Mouse (Mus musculus): ENCODE measurements around the gene Hook2. TPM values are rescaled to one million over a fixed set of nuclear protein-coding genes. Genes with fewer than 3 reads are reported as not detected.

The Hook2 gene
- total and polyA plus RNA-seq, 2 experiments from 2014 or later, result 21.4 to 40.1 TPM

DNA sequence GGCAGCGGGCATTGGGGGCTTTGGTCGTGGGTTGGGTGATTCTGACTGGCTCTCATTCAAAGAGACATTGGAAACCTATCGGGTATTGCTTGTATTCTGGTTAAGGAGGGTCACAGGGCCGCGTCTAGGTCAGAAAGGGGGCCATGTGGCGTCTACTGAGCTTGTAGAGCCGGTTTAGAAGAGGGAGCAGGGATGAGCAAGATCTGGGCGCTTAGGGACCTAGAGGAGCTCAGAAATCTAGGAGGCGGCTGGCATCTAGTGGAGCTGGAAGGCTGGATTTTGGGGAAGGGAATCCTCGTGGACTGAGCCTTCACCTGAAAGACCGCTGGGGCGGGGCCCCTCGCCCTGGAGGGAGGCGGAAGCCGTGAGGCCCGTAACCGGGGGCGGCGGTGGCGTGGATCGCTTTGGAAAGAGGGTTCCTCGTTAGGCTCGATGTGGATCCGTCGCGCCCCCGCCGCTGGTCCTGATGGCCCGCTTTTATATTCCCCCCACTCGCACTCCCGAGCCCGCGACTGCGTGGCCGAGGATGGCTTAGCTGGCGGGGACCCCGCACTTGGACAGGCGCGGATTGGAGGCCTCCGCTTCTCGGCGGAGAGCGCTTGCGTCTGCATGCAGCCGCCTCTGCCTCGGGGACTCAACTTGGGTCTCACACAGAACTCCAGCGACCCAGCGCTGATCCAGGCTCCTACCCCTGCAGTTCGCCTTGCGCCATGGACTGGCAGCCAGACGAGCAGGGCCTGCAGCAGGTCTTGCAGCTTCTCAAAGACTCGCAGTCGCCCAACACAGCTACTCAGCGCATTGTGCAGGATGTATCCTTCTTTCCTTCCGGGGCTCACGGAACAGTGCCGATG lies 47.5 kb downstream of the Hook2 start:
- peaks cover 5% of the 10 kb centered on the region; the same call in 1 of the 2 replicates for H3K4me1 ChIP-seq (ENCODE audit: insufficient read depth, low read length)
- no peak for TF ChIP-seq CTCF (IDR thresholded peaks at IDR 0.05)
- H3K36me3 ChIP-seq (ENCODE audit: insufficient read depth, low read length), result peaks cover 14% of the 10 kb centered on the region
- H3K27me3 ChIP-seq (ENCODE audit: insufficient read depth, low read length), result no peaks in the 10 kb centered on the region
- peak overlapping the region; percentile 95 for H3K9ac ChIP-seq (replicated peaks; ENCODE audit: low read length, poor library complexity, severe bottlenecking)
- peak overlapping the region; percentile 98 for H3K4me2 ChIP-seq (ENCODE audit: low read depth, low read length, poor library complexity, severe bottlenecking)
- peak; percentile 50 for DNase-seq (ENCODE audit: low spot score)
- H3K27ac ChIP-seq (ENCODE audit: low read depth, low read length), result peak overlapping the region; percentile 96
- under 1% methylated on average over 48 of the region's 57 CpGs for WGBS
- H3K4me3 ChIP-seq (ENCODE audit: low read depth, low read length), result peak overlapping the region; percentile 88
- ATAC-seq (ENCODE audit: low FRiP score), result no peak
- H3K9me3 ChIP-seq (ENCODE audit: low read length), result no peaks in the 10 kb centered on the region

DNA sequence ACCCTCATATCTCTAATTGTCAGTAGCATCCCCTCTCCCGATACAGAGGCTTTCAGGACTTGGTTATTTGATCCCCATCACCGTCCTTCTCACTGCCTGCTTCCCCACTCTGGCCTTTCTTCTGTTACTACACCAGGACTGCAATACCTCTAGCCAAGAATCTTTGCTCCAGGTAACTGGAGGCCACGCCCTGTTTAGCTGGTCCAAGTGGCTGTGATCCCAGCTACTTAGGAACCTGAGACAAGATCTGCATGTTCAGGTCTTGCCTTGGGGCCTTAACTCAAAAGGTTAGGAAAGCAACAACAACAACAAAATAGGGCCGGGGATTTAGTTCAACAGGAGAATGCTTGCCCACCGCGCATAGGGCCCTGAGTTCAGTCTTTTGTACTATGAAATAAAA lies 53.2 kb downstream of the Hook2 start:
- 94% methylated on average over 6 of the region's 6 CpGs for WGBS
- Histone ChIP-seq H3K9ac (replicated peaks; ENCODE audit: low read length, poor library complexity, severe bottlenecking) (no peak overlapping the region), H3K27ac (ENCODE audit: low read depth, low read length) (no peak overlapping the region), H3K27me3 (ENCODE audit: insufficient read depth, low read length) (no peaks in the 10 kb centered on the region), H3K36me3 (ENCODE audit: insufficient read depth, low read length) (peaks cover 47% of the 10 kb centered on the region), H3K9me3 (ENCODE audit: low read length) (no peaks in the 10 kb centered on the region), H3K4me3 (ENCODE audit: low read depth, low read length) (no peak overlapping the region), H3K4me2 (ENCODE audit: low read depth, low read length, poor library complexity, severe bottlenecking) (no peak overlapping the region), H3K4me1 (ENCODE audit: insufficient read depth, low read length) (peaks cover 1% of the 10 kb centered on the region; the same call in 1 of the 2 replicates)
- ATAC-seq (ENCODE audit: low FRiP score) (no peak), DNase-seq (ENCODE audit: low spot score) (no peak)
- no peak for TF ChIP-seq CTCF (IDR thresholded peaks at IDR 0.05)

Other genes starting within 250 kb of the Hook2 start
- gene Nfix, start 190.3 kb upstream of the Hook2 start, total RNA-seq (2014; rRNA removed), result 40.1 and 62.5 TPM in 2 replicates
- gene Nfix, start 190.3 kb upstream of the Hook2 start, polyA plus RNA-seq (2015; fragmentation: Nextera tagmentation; extraction: Ambion mirVana), result 41.7 and 53.7 TPM in 2 replicates
- 7.6 and 7.7 TPM in 2 replicates for gene Dand5, start 167.8 kb upstream of the Hook2 start, total RNA-seq (2014; rRNA removed)
- gene Dand5, start 167.8 kb upstream of the Hook2 start, polyA plus RNA-seq (2015; fragmentation: Nextera tagmentation; extraction: Ambion mirVana), result 12.6 and 14.5 TPM in 2 replicates
- 27.5 and 28.2 TPM in 2 replicates for gene Gadd45gip1, start 159.1 kb upstream of the Hook2 start, total RNA-seq (2014; rRNA removed)
- 42.9 and 45.1 TPM in 2 replicates for gene Gadd45gip1, start 159.1 kb upstream of the Hook2 start, polyA plus RNA-seq (2015; fragmentation: Nextera tagmentation; extraction: Ambion mirVana)
- gene Rad23a, start 149.9 kb upstream of the Hook2 start, total RNA-seq (2014; rRNA removed), result 43.8 and 57.5 TPM in 2 replicates
- 83.5 and 88.3 TPM in 2 replicates for gene Rad23a, start 149.9 kb upstream of the Hook2 start, polyA plus RNA-seq (2015; fragmentation: Nextera tagmentation; extraction: Ambion mirVana)
- 369 and 436 TPM in 2 replicates for gene Calr, start 143.7 kb upstream of the Hook2 start, total RNA-seq (2014; rRNA removed)
- gene Calr, start 143.7 kb upstream of the Hook2 start, polyA plus RNA-seq (2015; fragmentation: Nextera tagmentation; extraction: Ambion mirVana), result 444 and 445 TPM in 2 replicates
- gene Farsa, start 133.6 kb upstream of the Hook2 start, total RNA-seq (2014; rRNA removed), result 74.8 and 84.6 TPM in 2 replicates
- gene Farsa, start 133.6 kb upstream of the Hook2 start, polyA plus RNA-seq (2015; fragmentation: Nextera tagmentation; extraction: Ambion mirVana), result 92.7 and 103 TPM in 2 replicates
- 29.5 and 31.7 TPM in 2 replicates for gene Syce2, start 118.5 kb upstream of the Hook2 start, total RNA-seq (2014; rRNA removed)
- gene Syce2, start 118.5 kb upstream of the Hook2 start, polyA plus RNA-seq (2015; fragmentation: Nextera tagmentation; extraction: Ambion mirVana), result 56.2 and 61.4 TPM in 2 replicates
- gene Gcdh, start 96.7 kb upstream of the Hook2 start, total RNA-seq (2014; rRNA removed), result 22.1 and 30.5 TPM in 2 replicates
- gene Gcdh, start 96.7 kb upstream of the Hook2 start, polyA plus RNA-seq (2015; fragmentation: Nextera tagmentation; extraction: Ambion mirVana), result 33.2 and 35.3 TPM in 2 replicates
- gene Klf1, start 88.7 kb upstream of the Hook2 start, total RNA-seq (2014; rRNA removed), result 0.52 TPM in 1 of 2 replicates, not detected in the other
- gene Klf1, start 88.7 kb upstream of the Hook2 start, polyA plus RNA-seq (2015; fragmentation: Nextera tagmentation; extraction: Ambion mirVana), result 0.36 and 0.52 TPM in 2 replicates
- 4.3 and 5.7 TPM in 2 replicates for gene Dnase2a, start 82.0 kb upstream of the Hook2 start, total RNA-seq (2014; rRNA removed)
- 6.7 and 8.2 TPM in 2 replicates for gene Dnase2a, start 82.0 kb upstream of the Hook2 start, polyA plus RNA-seq (2015; fragmentation: Nextera tagmentation; extraction: Ambion mirVana)
- gene Mast1, start 53.2 kb upstream of the Hook2 start, total RNA-seq (2014; rRNA removed), result 85.9 and 92.0 TPM in 2 replicates
- gene Mast1, start 53.2 kb upstream of the Hook2 start, polyA plus RNA-seq (2015; fragmentation: Nextera tagmentation; extraction: Ambion mirVana), result 79.8 and 89.0 TPM in 2 replicates
- 4.5 and 6.2 TPM in 2 replicates for gene Rtbdn, start 43.6 kb upstream of the Hook2 start, total RNA-seq (2014; rRNA removed)
- gene Rtbdn, start 43.6 kb upstream of the Hook2 start, polyA plus RNA-seq (2015; fragmentation: Nextera tagmentation; extraction: Ambion mirVana), result 4.8 and 5.3 TPM in 2 replicates
- gene Gm49661, start 21.2 kb upstream of the Hook2 start, total RNA-seq (2014; rRNA removed), result not detected in 2 replicates
- gene Gm49661, start 21.2 kb upstream of the Hook2 start, polyA plus RNA-seq (2015; fragmentation: Nextera tagmentation; extraction: Ambion mirVana), result not detected in 2 replicates
- gene Prdx2, start 21.0 kb upstream of the Hook2 start, total RNA-seq (2014; rRNA removed), result 720 and 802 TPM in 2 replicates
- 904 and 934 TPM in 2 replicates for gene Prdx2, start 21.0 kb upstream of the Hook2 start, polyA plus RNA-seq (2015; fragmentation: Nextera tagmentation; extraction: Ambion mirVana)
- gene Rnaseh2a, start 20.8 kb upstream of the Hook2 start, total RNA-seq (2014; rRNA removed), result 40.5 and 48.9 TPM in 2 replicates
- 36.5 and 39.7 TPM in 2 replicates for gene Rnaseh2a, start 20.8 kb upstream of the Hook2 start, polyA plus RNA-seq (2015; fragmentation: Nextera tagmentation; extraction: Ambion mirVana)
- gene Junb, start 11.9 kb upstream of the Hook2 start, total RNA-seq (2014; rRNA removed), result 11.3 and 15.9 TPM in 2 replicates
- 5.3 and 6.1 TPM in 2 replicates for gene Junb, start 11.9 kb upstream of the Hook2 start, polyA plus RNA-seq (2015; fragmentation: Nextera tagmentation; extraction: Ambion mirVana)
- 0.47 TPM in 1 of 2 replicates, not detected in the other for gene Best2, start 23.9 kb downstream of the Hook2 start, total RNA-seq (2014; rRNA removed)
- gene Best2, start 23.9 kb downstream of the Hook2 start, polyA plus RNA-seq (2015; fragmentation: Nextera tagmentation; extraction: Ambion mirVana), result 0.15 and 0.27 TPM in 2 replicates
- gene Asna1, start 34.7 kb downstream of the Hook2 start, total RNA-seq (2014; rRNA removed), result 123 and 172 TPM in 2 replicates
- 137 and 151 TPM in 2 replicates for gene Asna1, start 34.7 kb downstream of the Hook2 start, polyA plus RNA-seq (2015; fragmentation: Nextera tagmentation; extraction: Ambion mirVana)
- gene Trir, start 36.2 kb downstream of the Hook2 start, total RNA-seq (2014; rRNA removed), result 266 and 292 TPM in 2 replicates
- gene Trir, start 36.2 kb downstream of the Hook2 start, polyA plus RNA-seq (2015; fragmentation: Nextera tagmentation; extraction: Ambion mirVana), result 144 and 145 TPM in 2 replicates
- gene Tnpo2, start 46.3 kb downstream of the Hook2 start, total RNA-seq (2014; rRNA removed), result 173 and 174 TPM in 2 replicates
- 53.5 and 53.7 TPM in 2 replicates for gene Tnpo2, start 46.3 kb downstream of the Hook2 start, polyA plus RNA-seq (2015; fragmentation: Nextera tagmentation; extraction: Ambion mirVana)
- 113 and 120 TPM in 2 replicates for gene Fbxw9, start 69.5 kb downstream of the Hook2 start, total RNA-seq (2014; rRNA removed)
- 92.1 and 97.1 TPM in 2 replicates for gene Fbxw9, start 69.5 kb downstream of the Hook2 start, polyA plus RNA-seq (2015; fragmentation: Nextera tagmentation; extraction: Ambion mirVana)
- gene Gm5741, start 77.4 kb downstream of the Hook2 start, total RNA-seq (2014; rRNA removed), result not detected in 2 replicates
- 2.2 TPM in 1 of 2 replicates, not detected in the other for gene Gm5741, start 77.4 kb downstream of the Hook2 start, polyA plus RNA-seq (2015; fragmentation: Nextera tagmentation; extraction: Ambion mirVana)
- gene Dhps, start 81.2 kb downstream of the Hook2 start, total RNA-seq (2014; rRNA removed), result 66.3 and 77.1 TPM in 2 replicates
- gene Dhps, start 81.2 kb downstream of the Hook2 start, polyA plus RNA-seq (2015; fragmentation: Nextera tagmentation; extraction: Ambion mirVana), result 128 and 129 TPM in 2 replicates
- gene Wdr83os, start 90.1 kb downstream of the Hook2 start, total RNA-seq (2014; rRNA removed), result 92.6 and 105 TPM in 2 replicates
- 129 and 137 TPM in 2 replicates for gene Wdr83os, start 90.1 kb downstream of the Hook2 start, polyA plus RNA-seq (2015; fragmentation: Nextera tagmentation; extraction: Ambion mirVana)
- gene Wdr83, start 90.7 kb downstream of the Hook2 start, total RNA-seq (2014; rRNA removed), result 27.4 and 34.1 TPM in 2 replicates
- gene Wdr83, start 90.7 kb downstream of the Hook2 start, polyA plus RNA-seq (2015; fragmentation: Nextera tagmentation; extraction: Ambion mirVana), result 37.0 and 39.9 TPM in 2 replicates
- 29.7 and 33.7 TPM in 2 replicates for gene Man2b1, start 92.7 kb downstream of the Hook2 start, total RNA-seq (2014; rRNA removed)
- gene Man2b1, start 92.7 kb downstream of the Hook2 start, polyA plus RNA-seq (2015; fragmentation: Nextera tagmentation; extraction: Ambion mirVana), result 18.7 and 19.7 TPM in 2 replicates
- 2.6 and 4.9 TPM in 2 replicates for gene Zfp791, start 132.5 kb downstream of the Hook2 start, total RNA-seq (2014; rRNA removed)
- 2.3 and 2.7 TPM in 2 replicates for gene Zfp791, start 132.5 kb downstream of the Hook2 start, polyA plus RNA-seq (2015; fragmentation: Nextera tagmentation; extraction: Ambion mirVana)
- not detected in 2 replicates for gene Cks1brt, start 161.3 kb downstream of the Hook2 start, total RNA-seq (2014; rRNA removed)
- gene Cks1brt, start 161.3 kb downstream of the Hook2 start, polyA plus RNA-seq (2015; fragmentation: Nextera tagmentation; extraction: Ambion mirVana), result not detected in 2 replicates
- not detected in 2 replicates for gene Olfr371, start 235.4 kb downstream of the Hook2 start, total RNA-seq (2014; rRNA removed)
- gene Olfr371, start 235.4 kb downstream of the Hook2 start, polyA plus RNA-seq (2015; fragmentation: Nextera tagmentation; extraction: Ambion mirVana), result not detected in 2 replicates

Measured in midbrain, postnatal 0 days (tissue).